Mouse (Mus musculus): ENCODE data around the gene Sel1l2. TPM values are rescaled to one million over a fixed set of nuclear protein-coding genes. Genes with fewer than 3 reads are reported as not detected.
"Not testable (repeated sequence)": the region's sequence is repeated elsewhere in the genome, so short reads cannot be mapped to it uniquely, and the experiment has no call there.

Gene Sel1l2
- total RNA-seq, 2 experiments from 2014 or later = not detected

- intact Hi-C loops (cut with DNase I) = no loop called here
- Histone ChIP-seq H3K4me3 (no peak overlapping the region), H3K27ac (no peak overlapping the region)
- no peak for DNase-seq (ENCODE audit: extremely low spot score in 1 of 2, low spot score in 2 of 2)
- TF ChIP-seq CTCF (IDR thresholded peaks at IDR 0.05) = no peak
These were observed 185.8 kb downstream of the Sel1l2 start for GRCm38 (mm10) chr2:140203756-140204155.

GRCm38 (mm10) chr2:140202573-140202972, 186.9 kb downstream of the Sel1l2 start:
- peak in 1 of 2 experiments; percentile 25 for DNase-seq (ENCODE audit: extremely low spot score in 1 of 2, low spot score in 2 of 2)
- no peak overlapping the region for H3K27ac ChIP-seq
- no peak for TF ChIP-seq CTCF (IDR thresholded peaks at IDR 0.05)
- intact Hi-C loops (cut with DNase I) = no loop called here
- H3K4me3 ChIP-seq = no peak overlapping the region

GRCm38 (mm10) chr2:140200713-140201112, 188.8 kb downstream of the Sel1l2 start:
- intact Hi-C loops (cut with DNase I) = loop anchor here (2.0 kb wide), 1 partner anchor 226 kb away; no protein-coding TSS in a partner anchor
- TF ChIP-seq CTCF (IDR thresholded peaks at IDR 0.05) = peak; percentile 50
- Histone ChIP-seq H3K27ac (no peak overlapping the region), H3K4me3 (no peak overlapping the region)
- no peak for DNase-seq (ENCODE audit: extremely low spot score in 1 of 2, low spot score in 2 of 2)

GRCm38 (mm10) chr2:140185685-140186210, 203.8 kb downstream of the Sel1l2 start:
- intact Hi-C loops (cut with DNase I); H3K4me3 ChIP-seq: not testable (repeated sequence)

More at GRCm38 (mm10) chr2:140185685-140186210, 203.8 kb downstream of the Sel1l2 start:
- not testable (repeated sequence) for DNase-seq (ENCODE audit: extremely low spot score in 1 of 2, low spot score in 2 of 2); H3K27ac ChIP-seq
- TF ChIP-seq CTCF (IDR thresholded peaks at IDR 0.05) = peak; percentile 16

Other genes with a start within 250 kb of the Sel1l2 start
- gene Gm17374, start 237.7 kb downstream of the Sel1l2 start, total RNA-seq (2021) = not detected
- 10 to 100 TPM; 19.1 to 22.2 TPM for gene Esf1, start 219.1 kb downstream of the Sel1l2 start, total RNA-seq (2021)
- gene Ndufaf5, start 219.1 kb downstream of the Sel1l2 start, total RNA-seq (2021) = 10 to 100 TPM; 50.5 to 51.3 TPM
- gene Macrod2, start 5.6 kb upstream of the Sel1l2 start, total RNA-seq (2021) = 10 to 100 TPM; 53.5 to 56.4 TPM

All from left cerebral cortex, adult 2 months (tissue).